Mouse (Mus musculus): ENCODE data around the gene Tjp2.

- TF ChIP-seq CTCF (IDR thresholded peaks at IDR 0.05; ENCODE audit: control insufficient read depth, insufficient read depth, low read length): no peak
- TF ChIP-seq POLR2A (IDR thresholded peaks at IDR 0.05; ENCODE audit: borderline replicate concordance, control insufficient read depth, low read depth, low read length): no peak
These were observed 127.0 kb downstream of the Tjp2 start for GRCm38 (mm10) chr19:24097666-24098455.

Measured in bone marrow, adult 2 months (tissue).